Mouse (Mus musculus): ENCODE results near the gene Mras. TPM values are rescaled to one million over a fixed set of nuclear protein-coding genes. Genes with fewer than 3 reads are reported as not detected.

Gene Mras
- total RNA-seq, 2 experiments from 2014 or later, result 43.5 to 66.9 TPM

- peak; percentile 62 to 67 for DNase-seq
Observed at GRCm38 (mm10) chr9:99357921-99358692, 79.1 kb downstream of the Mras start, which contains the start of gene Esyt3. TSS of gene Esyt3 (minus strand) at chr9:99358557.

GRCm38 (mm10) chr9:99357561-99357920 is 79.6 kb downstream of the Mras start:
- no peak for DNase-seq

- DNase-seq, result no peak
Observed at GRCm38 (mm10) chr9:99355971-99356370, 81.2 kb downstream of the Mras start.

- DNase-seq, result no peak
Observed at GRCm38 (mm10) chr9:99354796-99355195, 82.4 kb downstream of the Mras start.

GRCm38 (mm10) chr9:99353390-99353789 is 83.8 kb downstream of the Mras start:
- DNase-seq, result no peak

- no peak for DNase-seq
Observed at GRCm38 (mm10) chr9:99352964-99353363, 84.2 kb downstream of the Mras start.

- DNase-seq, result no peak
Observed at GRCm38 (mm10) chr9:99345351-99345792, 91.8 kb downstream of the Mras start.

GRCm38 (mm10) chr9:99341600-99341999 is 95.6 kb downstream of the Mras start:
- no peak for DNase-seq

- no peak for DNase-seq
Observed at GRCm38 (mm10) chr9:99340126-99340525, 97.1 kb downstream of the Mras start.

GRCm38 (mm10) chr9:99339182-99339581 is 98.0 kb downstream of the Mras start:
- no peak for DNase-seq

- no peak for DNase-seq
Observed at GRCm38 (mm10) chr9:99338293-99338692, 98.9 kb downstream of the Mras start.

GRCm38 (mm10) chr9:99336538-99336937 is 100.6 kb downstream of the Mras start:
- DNase-seq, result no peak

Other genes starting within 250 kb of the Mras start
- gene Faiml, start 200.1 kb downstream of the Mras start, total RNA-seq (2021), result not detected
- 1 to 10 TPM; 6.8 to 7.5 TPM for gene Cep70, start 194.0 kb downstream of the Mras start, total RNA-seq (2021)
- gene Esyt3, start 78.8 kb downstream of the Mras start, total RNA-seq (2021), result under 1 TPM; 0.26 to 0.43 TPM
- gene Nme9, start 14.1 kb upstream of the Mras start, total RNA-seq (2021), result not detected
- 10 to 100 TPM; 24.1 to 43.3 TPM for gene Armc8, start 131.5 kb upstream of the Mras start, total RNA-seq (2021)
- gene Dbr1, start 138.4 kb upstream of the Mras start, total RNA-seq (2021), result 10 to 100 TPM; 12.8 to 15.0 TPM
- not detected for gene A4gnt, start 175.1 kb upstream of the Mras start, total RNA-seq (2021)
- gene Dzip1l, start 192.1 kb upstream of the Mras start, total RNA-seq (2021), result 1 to 10 TPM; 4.5 to 4.6 TPM